Mouse (Mus musculus): ENCODE measurements around the gene Clic6. TPM values are rescaled to one million over a fixed set of nuclear protein-coding genes. Genes with fewer than 3 reads are reported as not detected.

Gene Clic6
- polyA plus RNA-seq, 1 experiment from 2014 or later, result 16.4 TPM

DNA sequence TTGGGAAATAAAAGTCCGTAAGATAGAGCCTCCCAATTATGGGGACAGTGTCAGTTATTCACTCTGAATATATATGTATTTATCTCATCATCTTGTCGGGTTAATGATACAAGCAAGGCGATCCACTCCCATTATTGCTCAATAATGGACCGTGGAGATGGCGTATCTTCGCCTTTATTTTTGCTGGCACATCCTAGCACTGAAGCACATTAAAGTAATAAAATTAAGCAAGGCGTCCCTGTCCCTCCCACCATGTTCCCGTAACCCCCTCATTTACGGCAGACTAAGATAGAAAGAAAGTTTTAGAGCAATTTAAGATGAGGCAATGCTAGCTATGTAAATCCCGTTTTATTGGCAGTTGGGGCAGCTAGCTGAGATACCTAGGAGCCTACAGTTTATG lies 40.4 kb downstream of the Clic6 start:
- WGBS, result 82% methylated on average over 10 of the region's 10 CpGs
- Histone ChIP-seq H3K4me2 (ENCODE audit: low read depth, low read length) (no peak overlapping the region), H3K4me3 (ENCODE audit: low read length) (no peak overlapping the region), H3K36me3 (ENCODE audit: control insufficient read depth, insufficient read depth, low read length) (peaks cover 8% of the 10 kb centered on the region), H3K9me3 (ENCODE audit: control insufficient read depth, low read length) (peaks cover 3% of the 10 kb centered on the region; the same call in 1 of the 2 replicates), H3K4me1 (replicated peaks; ENCODE audit: control insufficient read depth, insufficient read depth, low read length) (peaks cover 7% of the 10 kb centered on the region; the same call in 1 of the 2 replicates), H3K27ac (ENCODE audit: low read length) (no peak overlapping the region), H3K27me3 (ENCODE audit: control insufficient read depth, insufficient read depth, low read depth, low read length) (no peaks in the 10 kb centered on the region), H3K9ac (ENCODE audit: low read length) (no peak overlapping the region)
- ATAC-seq (ENCODE audit: low read depth), result no peak

DNA sequence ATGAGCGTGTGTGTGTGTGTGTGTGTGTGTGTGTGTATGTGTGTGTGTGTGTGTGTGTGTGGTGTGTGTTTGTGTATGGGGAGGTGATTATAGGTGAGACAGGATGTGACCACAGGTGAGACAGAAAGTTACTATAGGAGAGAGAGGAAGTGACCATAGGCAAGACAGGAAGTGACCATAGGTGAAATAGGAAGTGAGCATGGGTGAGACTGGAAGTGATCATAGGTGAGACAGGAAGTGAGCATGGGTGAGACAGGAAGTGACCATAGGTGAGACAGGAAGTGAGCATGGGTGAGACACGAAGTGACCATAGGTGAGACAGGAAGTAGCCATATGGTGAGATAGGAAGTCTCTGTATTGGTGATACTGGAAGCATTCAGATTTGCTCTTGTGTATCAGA lies 49.7 kb downstream of the Clic6 start:
- Histone ChIP-seq H3K36me3 (ENCODE audit: control insufficient read depth, insufficient read depth, low read length) (peaks cover 6% of the 10 kb centered on the region), H3K27me3 (ENCODE audit: control insufficient read depth, insufficient read depth, low read depth, low read length) (no peaks in the 10 kb centered on the region), H3K9me3 (ENCODE audit: control insufficient read depth, low read length) (no peaks in the 10 kb centered on the region), H3K4me3 (ENCODE audit: low read length) (no peak overlapping the region), H3K9ac (ENCODE audit: low read length) (no peak overlapping the region), H3K4me2 (ENCODE audit: low read depth, low read length) (no peak overlapping the region), H3K27ac (ENCODE audit: low read length) (no peak overlapping the region), H3K4me1 (replicated peaks; ENCODE audit: control insufficient read depth, insufficient read depth, low read length) (no peaks in the 10 kb centered on the region)
- no peak for ATAC-seq (ENCODE audit: low read depth)
- 78% methylated on average over 2 of the region's 2 CpGs for WGBS

DNA sequence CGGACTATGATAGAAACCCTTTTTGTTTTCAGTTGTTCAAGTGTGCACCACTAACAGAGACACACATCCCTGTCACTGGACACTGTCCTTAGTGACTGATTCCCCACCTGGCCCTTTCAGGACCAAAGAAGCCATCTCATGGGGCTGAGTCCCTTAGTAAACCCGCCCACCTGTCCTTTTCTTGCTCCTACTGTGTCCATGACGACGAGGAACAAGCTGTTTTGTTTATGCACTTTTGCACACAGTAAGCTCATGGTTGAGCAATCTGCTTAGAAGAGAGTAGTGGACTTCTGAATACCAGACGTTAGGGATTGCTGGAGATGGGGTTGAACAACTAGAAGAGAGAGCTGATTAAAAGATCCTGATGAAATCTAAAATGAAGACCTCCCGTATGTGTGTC lies 52.8 kb downstream of the Clic6 start:
- no peaks in the 10 kb centered on the region for H3K4me1 ChIP-seq (replicated peaks; ENCODE audit: control insufficient read depth, insufficient read depth, low read length)
- WGBS, result 74% methylated on average over 6 of the region's 6 CpGs
- ATAC-seq (ENCODE audit: low read depth), result no peak
- no peaks in the 10 kb centered on the region for H3K27me3 ChIP-seq (ENCODE audit: control insufficient read depth, insufficient read depth, low read depth, low read length)
- H3K4me3 ChIP-seq (ENCODE audit: low read length), result no peak overlapping the region
- no peak overlapping the region for H3K27ac ChIP-seq (ENCODE audit: low read length)
- H3K36me3 ChIP-seq (ENCODE audit: control insufficient read depth, insufficient read depth, low read length), result 0 out of 2 replicates have a peak, but pooled peaks cover 2% of the 10 kb centered on the region
- H3K9ac ChIP-seq (ENCODE audit: low read length), result no peak overlapping the region
- H3K4me2 ChIP-seq (ENCODE audit: low read depth, low read length), result no peak overlapping the region
- no peaks in the 10 kb centered on the region for H3K9me3 ChIP-seq (ENCODE audit: control insufficient read depth, low read length)

DNA sequence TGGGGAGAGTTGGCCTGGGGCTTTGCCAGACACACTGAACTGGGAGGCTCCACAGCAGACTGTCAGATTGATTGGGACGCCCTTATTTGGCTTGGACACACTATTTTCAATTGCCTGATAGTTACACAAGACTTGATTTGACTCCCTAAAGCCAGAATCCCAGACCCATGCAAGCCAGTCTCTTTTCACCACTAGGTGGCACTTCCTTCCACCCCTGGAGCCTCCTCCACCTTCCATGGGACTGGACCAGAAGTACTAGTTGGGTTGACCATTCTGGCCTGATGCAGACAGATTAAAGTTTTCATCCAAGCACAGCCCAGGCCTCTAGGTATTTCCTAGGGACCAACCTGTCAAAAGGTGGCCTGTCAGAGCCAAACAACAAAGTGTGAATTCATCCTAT lies 58.7 kb downstream of the Clic6 start:
- Histone ChIP-seq H3K4me2 (ENCODE audit: low read depth, low read length) (no peak overlapping the region), H3K4me3 (ENCODE audit: low read length) (no peak overlapping the region), H3K36me3 (ENCODE audit: control insufficient read depth, insufficient read depth, low read length) (0 out of 2 replicates have a peak, but pooled peaks cover 2% of the 10 kb centered on the region), H3K4me1 (replicated peaks; ENCODE audit: control insufficient read depth, insufficient read depth, low read length) (no peaks in the 10 kb centered on the region), H3K9me3 (ENCODE audit: control insufficient read depth, low read length) (no peaks in the 10 kb centered on the region), H3K27me3 (ENCODE audit: control insufficient read depth, insufficient read depth, low read depth, low read length) (no peaks in the 10 kb centered on the region), H3K9ac (ENCODE audit: low read length) (no peak overlapping the region), H3K27ac (ENCODE audit: low read length) (no peak overlapping the region)
- peak; percentile 70 for ATAC-seq (ENCODE audit: low read depth)
- WGBS, result 42% methylated on average over 1 of the region's 1 CpGs

DNA sequence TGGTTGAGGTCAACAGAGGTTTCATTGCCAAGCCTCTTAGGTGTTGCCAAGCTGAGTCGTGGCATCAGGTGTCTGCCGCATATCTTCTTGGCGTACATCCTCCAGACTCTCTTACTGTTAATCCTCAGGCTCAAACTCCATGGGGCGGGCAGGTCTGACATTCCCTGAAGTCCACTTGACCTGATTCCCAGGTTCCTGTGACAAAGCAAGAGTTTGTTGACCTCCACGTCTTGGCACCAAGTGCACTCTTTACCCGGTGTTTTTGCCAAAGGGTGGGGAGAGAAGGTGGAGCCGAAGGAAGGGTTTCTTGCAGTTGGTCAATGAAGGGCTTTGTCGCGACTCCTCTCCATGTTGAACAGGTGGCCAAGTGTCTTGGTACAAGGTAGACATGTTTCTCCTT lies 63.1 kb downstream of the Clic6 start:
- Histone ChIP-seq H3K27ac (ENCODE audit: low read length) (no peak overlapping the region), H3K27me3 (ENCODE audit: control insufficient read depth, insufficient read depth, low read depth, low read length) (no peaks in the 10 kb centered on the region), H3K4me2 (ENCODE audit: low read depth, low read length) (no peak overlapping the region), H3K9ac (ENCODE audit: low read length) (no peak overlapping the region), H3K4me1 (replicated peaks; ENCODE audit: control insufficient read depth, insufficient read depth, low read length) (no peaks in the 10 kb centered on the region), H3K4me3 (ENCODE audit: low read length) (no peak overlapping the region), H3K9me3 (ENCODE audit: control insufficient read depth, low read length) (no peaks in the 10 kb centered on the region), H3K36me3 (ENCODE audit: control insufficient read depth, insufficient read depth, low read length) (no peaks in the 10 kb centered on the region)
- WGBS, result 86% methylated on average over 9 of the region's 9 CpGs
- ATAC-seq (ENCODE audit: low read depth), result no peak

DNA sequence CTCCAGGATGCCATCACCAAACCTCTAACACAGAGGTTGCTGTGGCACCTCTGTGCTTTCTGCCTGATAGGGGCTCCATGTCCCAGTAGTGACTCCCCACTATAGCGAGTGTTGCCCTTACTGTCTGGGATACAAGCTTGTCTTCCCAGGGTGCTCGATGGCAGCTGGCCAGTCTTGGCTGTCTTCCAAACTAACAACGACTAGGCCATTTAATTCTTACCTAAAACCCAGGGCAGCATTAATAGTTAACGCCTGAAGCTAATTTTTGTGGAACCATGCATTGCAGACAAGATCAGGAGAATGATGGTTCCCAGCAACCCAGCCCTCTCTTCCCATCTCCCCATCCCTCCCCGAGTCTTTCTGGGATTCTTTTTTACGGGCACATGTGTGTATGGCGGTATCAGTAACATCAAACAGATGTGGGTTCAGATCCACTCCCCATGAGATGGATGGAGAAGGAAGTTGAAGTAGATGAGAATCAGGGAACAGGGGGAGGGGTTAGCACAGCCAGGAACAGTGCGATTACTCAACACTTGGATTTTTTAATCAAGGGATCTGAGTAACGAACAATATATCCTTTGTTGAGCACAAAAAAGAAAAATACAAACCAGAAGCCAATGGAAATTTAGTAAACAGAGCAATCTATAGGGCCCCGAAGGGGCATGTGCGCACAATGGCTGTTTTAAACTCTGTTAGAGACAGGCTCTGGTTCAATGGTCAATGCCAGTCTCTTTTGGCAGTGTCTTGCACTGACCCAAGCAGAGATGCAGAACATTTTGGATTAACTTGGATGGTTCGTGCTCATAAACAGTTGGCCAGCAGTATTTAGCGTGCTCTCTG lies 66.0 kb downstream of the Clic6 start:
- H3K27me3 ChIP-seq (ENCODE audit: control insufficient read depth, insufficient read depth, low read depth, low read length), result no peaks in the 10 kb centered on the region
- H3K27ac ChIP-seq (ENCODE audit: low read length), result no peak overlapping the region
- no peak overlapping the region for H3K4me2 ChIP-seq (ENCODE audit: low read depth, low read length)
- 65% methylated on average over 13 of the region's 13 CpGs for WGBS
- no peaks in the 10 kb centered on the region for H3K36me3 ChIP-seq (ENCODE audit: control insufficient read depth, insufficient read depth, low read length)
- H3K4me3 ChIP-seq (ENCODE audit: low read length), result no peak overlapping the region
- H3K9ac ChIP-seq (ENCODE audit: low read length), result no peak overlapping the region
- no peaks in the 10 kb centered on the region for H3K4me1 ChIP-seq (replicated peaks; ENCODE audit: control insufficient read depth, insufficient read depth, low read length)
- no peaks in the 10 kb centered on the region for H3K9me3 ChIP-seq (ENCODE audit: control insufficient read depth, low read length)
- no peak for ATAC-seq (ENCODE audit: low read depth)

DNA sequence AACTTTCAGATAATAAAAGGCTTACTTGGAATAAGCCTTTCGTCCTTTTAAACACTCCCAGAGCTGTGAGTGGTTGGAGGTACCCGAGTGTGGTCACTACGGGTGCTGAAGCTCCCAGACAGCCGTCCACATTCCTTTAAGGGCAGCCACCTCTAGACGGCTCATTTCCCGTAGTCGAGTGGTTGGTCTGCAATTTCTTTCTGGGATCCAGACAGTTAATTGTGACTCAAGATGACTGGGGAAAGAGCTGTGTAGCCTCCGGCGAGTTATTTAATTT lies 66.5 kb downstream of the Clic6 start:
- no peaks in the 10 kb centered on the region for H3K36me3 ChIP-seq (ENCODE audit: control insufficient read depth, insufficient read depth, low read length)
- WGBS, result 38% methylated on average over 9 of the region's 9 CpGs
- no peak overlapping the region for H3K27ac ChIP-seq (ENCODE audit: low read length)
- no peak overlapping the region for H3K9ac ChIP-seq (ENCODE audit: low read length)
- no peaks in the 10 kb centered on the region for H3K9me3 ChIP-seq (ENCODE audit: control insufficient read depth, low read length)
- H3K4me2 ChIP-seq (ENCODE audit: low read depth, low read length), result no peak overlapping the region
- no peaks in the 10 kb centered on the region for H3K27me3 ChIP-seq (ENCODE audit: control insufficient read depth, insufficient read depth, low read depth, low read length)
- no peak overlapping the region for H3K4me3 ChIP-seq (ENCODE audit: low read length)
- no peaks in the 10 kb centered on the region for H3K4me1 ChIP-seq (replicated peaks; ENCODE audit: control insufficient read depth, insufficient read depth, low read length)
- ATAC-seq (ENCODE audit: low read depth), result no peak

DNA sequence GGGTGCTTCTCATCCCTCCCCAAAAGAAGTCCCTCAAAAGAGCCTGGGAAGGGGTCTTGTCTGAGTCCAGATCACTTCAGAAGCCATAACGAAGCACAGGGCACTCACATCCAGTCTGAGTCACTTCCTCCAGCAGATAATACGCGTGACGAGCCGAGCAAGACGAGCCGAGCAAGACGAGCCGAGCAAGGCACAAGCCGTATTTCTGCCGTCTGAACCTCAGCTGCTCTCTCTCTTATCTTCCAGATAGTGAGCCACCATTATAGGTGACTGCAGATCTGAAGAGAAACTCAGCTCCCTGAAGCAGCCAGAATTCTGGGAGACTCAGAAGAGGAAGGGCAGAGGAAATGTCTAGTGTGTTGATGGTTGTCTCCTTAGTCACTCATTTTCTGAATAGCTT lies 67.3 kb downstream of the Clic6 start:
- WGBS, result 25% methylated on average over 11 of the region's 11 CpGs
- Histone ChIP-seq H3K4me1 (replicated peaks; ENCODE audit: control insufficient read depth, insufficient read depth, low read length) (no peaks in the 10 kb centered on the region; the same call in 1 of the 2 replicates), H3K4me2 (ENCODE audit: low read depth, low read length) (no peak overlapping the region), H3K9me3 (ENCODE audit: control insufficient read depth, low read length) (no peaks in the 10 kb centered on the region), H3K4me3 (ENCODE audit: low read length) (no peak overlapping the region), H3K36me3 (ENCODE audit: control insufficient read depth, insufficient read depth, low read length) (no peaks in the 10 kb centered on the region), H3K27me3 (ENCODE audit: control insufficient read depth, insufficient read depth, low read depth, low read length) (no peaks in the 10 kb centered on the region), H3K9ac (ENCODE audit: low read length) (no peak overlapping the region), H3K27ac (ENCODE audit: low read length) (no peak overlapping the region)
- no peak for ATAC-seq (ENCODE audit: low read depth)

DNA sequence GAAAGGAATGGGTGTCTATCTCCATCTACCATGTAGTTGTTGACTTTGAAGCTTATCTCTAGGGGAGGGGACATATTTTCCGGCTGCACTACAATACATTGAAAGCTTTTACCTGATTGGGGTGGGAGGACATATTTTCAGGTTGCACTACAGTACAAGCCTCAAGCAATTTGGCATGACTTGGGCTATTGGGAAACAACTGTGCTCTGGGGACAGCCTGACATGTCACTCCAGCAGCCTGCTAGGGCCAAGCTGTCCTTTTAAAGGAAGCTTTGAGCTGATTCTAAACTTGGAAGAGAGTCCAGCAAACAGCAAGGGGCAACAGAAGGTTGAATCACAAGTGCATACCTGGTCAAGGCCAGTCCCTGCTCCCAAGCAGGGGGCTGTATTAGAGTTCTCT lies 69.5 kb downstream of the Clic6 start:
- Histone ChIP-seq H3K9me3 (ENCODE audit: control insufficient read depth, low read length) (no peaks in the 10 kb centered on the region), H3K27ac (ENCODE audit: low read length) (no peak overlapping the region), H3K9ac (ENCODE audit: low read length) (no peak overlapping the region), H3K4me1 (replicated peaks; ENCODE audit: control insufficient read depth, insufficient read depth, low read length) (no peaks in the 10 kb centered on the region; the same call in 1 of the 2 replicates), H3K36me3 (ENCODE audit: control insufficient read depth, insufficient read depth, low read length) (no peaks in the 10 kb centered on the region), H3K4me3 (ENCODE audit: low read length) (no peak overlapping the region), H3K27me3 (ENCODE audit: control insufficient read depth, insufficient read depth, low read depth, low read length) (no peaks in the 10 kb centered on the region), H3K4me2 (ENCODE audit: low read depth, low read length) (no peak overlapping the region)
- no peak for ATAC-seq (ENCODE audit: low read depth)
- WGBS, result 63% methylated on average over 1 of the region's 1 CpGs

Data from lung, embryonic 16.5 days (tissue).